Mouse (Mus musculus): ENCODE measurements around the gene Phlpp2. TPM values are rescaled to one million over a fixed set of nuclear protein-coding genes. Genes with fewer than 3 reads are reported as not detected.

The Phlpp2 gene
- total RNA-seq, 1 experiment, result 2.9 TPM

GRCm38 (mm10) chr8:109863398-109863797 lies 4.9 kb upstream of the Phlpp2 start:
- Histone ChIP-seq H3K4me3 (ENCODE audit: insufficient read depth in 1 of 2, low read depth in 1 of 2, low read length in 2 of 2, poor library complexity in 1 of 2, severe bottlenecking in 1 of 2) (no peak overlapping the region), H3K9me3 (ENCODE audit: control insufficient read depth, insufficient read depth, low read depth, low read length) (no peaks in the 10 kb centered on the region), H3K27ac (ENCODE audit: insufficient read depth, low read depth, low read length, poor library complexity, severe bottlenecking) (no peak overlapping the region), H3K36me3 (ENCODE audit: control insufficient read depth, insufficient read depth, low read length, poor library complexity, severe bottlenecking) (peaks cover 13% of the 10 kb centered on the region), H3K9ac (ENCODE audit: insufficient read depth, low read depth, low read length, poor library complexity, severe bottlenecking) (no peak overlapping the region), H3K4me1 (ENCODE audit: control insufficient read depth in 2 of 2, insufficient read depth in 2 of 2, low read length in 2 of 2, poor library complexity in 1 of 2) (0 out of 4 replicates have a peak, but pooled peaks cover 0 to 2% of the 10 kb centered on the region in 2 experiments)
- TF ChIP-seq CHD2 (IDR thresholded peaks at IDR 0.05; ENCODE audit: low read depth, low read length), result no peak
- TF ChIP-seq HCFC1 (IDR thresholded peaks at IDR 0.05; ENCODE audit: borderline replicate concordance, insufficient read depth, low read length), result no peak
- no peak for TF ChIP-seq MAFK (IDR thresholded peaks at IDR 0.05; ENCODE audit: insufficient read depth, low read depth, low read length)
- TF ChIP-seq ZNF384 (IDR thresholded peaks at IDR 0.05; ENCODE audit: low read depth, low read length), result no peak
- in situ Hi-C loops (cut with MboI; ENCODE audit: low sequenced_read_pairs in 2 of 2, unreplicated experiment in 2 of 2), result no loop called here
- no peak for DNase-seq (ENCODE audit: low read depth, low spot score)

- 0 out of 4 replicates have a peak, but pooled peaks cover 0 to 2% of the 10 kb centered on the region in 2 experiments for H3K4me1 ChIP-seq (ENCODE audit: control insufficient read depth in 2 of 2, insufficient read depth in 2 of 2, low read length in 2 of 2, poor library complexity in 1 of 2)
- H3K9ac ChIP-seq (ENCODE audit: insufficient read depth, low read depth, low read length, poor library complexity, severe bottlenecking), result no peak overlapping the region
- H3K27ac ChIP-seq (ENCODE audit: insufficient read depth, low read depth, low read length, poor library complexity, severe bottlenecking), result no peak overlapping the region
- no peak for TF ChIP-seq ZNF384 (IDR thresholded peaks at IDR 0.05; ENCODE audit: low read depth, low read length)
- no peak for TF ChIP-seq ZC3H11A (IDR thresholded peaks at IDR 0.05; ENCODE audit: borderline replicate concordance, low read depth, low read length)
- no peak for TF ChIP-seq MAFK (IDR thresholded peaks at IDR 0.05; ENCODE audit: insufficient read depth, low read depth, low read length)
- TF ChIP-seq HCFC1 (IDR thresholded peaks at IDR 0.05; ENCODE audit: borderline replicate concordance, insufficient read depth, low read length), result no peak
- TF ChIP-seq CHD2 (IDR thresholded peaks at IDR 0.05; ENCODE audit: low read depth, low read length), result no peak
- in situ Hi-C loops (cut with MboI; ENCODE audit: low sequenced_read_pairs in 2 of 2, unreplicated experiment in 2 of 2), result no loop called here
- DNase-seq (ENCODE audit: low read depth, low spot score), result no peak
- no peak overlapping the region for H3K4me3 ChIP-seq (ENCODE audit: insufficient read depth in 1 of 2, low read depth in 1 of 2, low read length in 2 of 2, poor library complexity in 1 of 2, severe bottlenecking in 1 of 2)
- peaks cover 10% of the 10 kb centered on the region for H3K36me3 ChIP-seq (ENCODE audit: control insufficient read depth, insufficient read depth, low read length, poor library complexity, severe bottlenecking)
- no peaks in the 10 kb centered on the region for H3K9me3 ChIP-seq (ENCODE audit: control insufficient read depth, insufficient read depth, low read depth, low read length)
Observed at GRCm38 (mm10) chr8:109864798-109865197, 3.5 kb upstream of the Phlpp2 start.

GRCm38 (mm10) chr8:109865536-109865935 lies 2.8 kb upstream of the Phlpp2 start:
- Histone ChIP-seq H3K9ac (ENCODE audit: insufficient read depth, low read depth, low read length, poor library complexity, severe bottlenecking) (no peak overlapping the region), H3K4me3 (ENCODE audit: insufficient read depth in 1 of 2, low read depth in 1 of 2, low read length in 2 of 2, poor library complexity in 1 of 2, severe bottlenecking in 1 of 2) (no peak overlapping the region), H3K4me1 (ENCODE audit: control insufficient read depth in 2 of 2, insufficient read depth in 2 of 2, low read length in 2 of 2, poor library complexity in 1 of 2) (0 out of 4 replicates have a peak, but pooled peaks cover 0 to 2% of the 10 kb centered on the region in 2 experiments), H3K36me3 (ENCODE audit: control insufficient read depth, insufficient read depth, low read length, poor library complexity, severe bottlenecking) (peaks cover 4% of the 10 kb centered on the region), H3K27ac (ENCODE audit: insufficient read depth, low read depth, low read length, poor library complexity, severe bottlenecking) (no peak overlapping the region), H3K9me3 (ENCODE audit: control insufficient read depth, insufficient read depth, low read depth, low read length) (no peaks in the 10 kb centered on the region)
- TF ChIP-seq CHD2 (IDR thresholded peaks at IDR 0.05; ENCODE audit: low read depth, low read length) (no peak), MAFK (IDR thresholded peaks at IDR 0.05; ENCODE audit: insufficient read depth, low read depth, low read length) (no peak)
- DNase-seq (ENCODE audit: low read depth, low spot score), result no peak
- in situ Hi-C loops (cut with MboI; ENCODE audit: low sequenced_read_pairs in 2 of 2, unreplicated experiment in 2 of 2), result no loop called here

GRCm38 (mm10) chr8:109866690-109867089 lies 1.7 kb upstream of the Phlpp2 start:
- H3K4me1 ChIP-seq (ENCODE audit: control insufficient read depth in 2 of 2, insufficient read depth in 2 of 2, low read length in 2 of 2, poor library complexity in 1 of 2), result 0 out of 4 replicates have a peak, but pooled peaks cover 0 to 2% of the 10 kb centered on the region in 2 experiments
- H3K9me3 ChIP-seq (ENCODE audit: control insufficient read depth, insufficient read depth, low read depth, low read length), result no peaks in the 10 kb centered on the region
- no peak overlapping the region for H3K27ac ChIP-seq (ENCODE audit: insufficient read depth, low read depth, low read length, poor library complexity, severe bottlenecking)
- no peak for DNase-seq (ENCODE audit: low read depth, low spot score)
- in situ Hi-C loops (cut with MboI; ENCODE audit: low sequenced_read_pairs in 2 of 2, unreplicated experiment in 2 of 2), result no loop called here
- no peak overlapping the region for H3K9ac ChIP-seq (ENCODE audit: insufficient read depth, low read depth, low read length, poor library complexity, severe bottlenecking)
- TF ChIP-seq CHD2 (IDR thresholded peaks at IDR 0.05; ENCODE audit: low read depth, low read length) (no peak), MAFK (IDR thresholded peaks at IDR 0.05; ENCODE audit: insufficient read depth, low read depth, low read length) (no peak), ZC3H11A (IDR thresholded peaks at IDR 0.05; ENCODE audit: borderline replicate concordance, low read depth, low read length) (no peak), ZNF384 (IDR thresholded peaks at IDR 0.05; ENCODE audit: low read depth, low read length) (no peak), HCFC1 (IDR thresholded peaks at IDR 0.05; ENCODE audit: borderline replicate concordance, insufficient read depth, low read length) (no peak)
- no peak overlapping the region for H3K4me3 ChIP-seq (ENCODE audit: insufficient read depth in 1 of 2, low read depth in 1 of 2, low read length in 2 of 2, poor library complexity in 1 of 2, severe bottlenecking in 1 of 2)
- H3K36me3 ChIP-seq (ENCODE audit: control insufficient read depth, insufficient read depth, low read length, poor library complexity, severe bottlenecking), result peaks cover 3% of the 10 kb centered on the region; the same call in 1 of the 2 replicates

All from ES-E14 (cell line).